Mouse (Mus musculus): ENCODE data around the gene Slc35f3.

Slc35f3 gene

GRCm38 (mm10) chr8:126422174-126422919 lies 124.0 kb downstream of the Slc35f3 start, which contains the start of gene Coa6:
Coa6 (plus strand) TSS chr8:126422515.
- DNase-seq, result peak; percentile 100

- DNase-seq, result no peak
These were observed 124.6 kb downstream of the Slc35f3 start for GRCm38 (mm10) chr8:126422920-126423300.

GRCm38 (mm10) chr8:126424163-126424562 lies 125.8 kb downstream of the Slc35f3 start:
- DNase-seq, result no peak

GRCm38 (mm10) chr8:126424946-126425345 lies 126.6 kb downstream of the Slc35f3 start:
- DNase-seq, result no peak

- DNase-seq, result no peak
These were observed 131.3 kb downstream of the Slc35f3 start for GRCm38 (mm10) chr8:126429635-126430034.

GRCm38 (mm10) chr8:126433827-126434226 lies 135.5 kb downstream of the Slc35f3 start:
- no peak for DNase-seq

GRCm38 (mm10) chr8:126438937-126439336 lies 140.6 kb downstream of the Slc35f3 start:
- DNase-seq, result no peak

Measured in heart, adult 11 months (tissue).